Mouse (Mus musculus) left cerebral cortex, postnatal 14 days (tissue): ENCODE results near the gene Hsd17b7. TPM values are rescaled to one million over a fixed set of nuclear protein-coding genes. Genes with fewer than 3 reads are reported as not detected.
A peak's percentile ranks its signal among the peaks of the same experiment; 100 is the strongest.
"Not testable (repeated sequence)": the region's sequence is repeated elsewhere in the genome, so short reads cannot be mapped to it uniquely, and the experiment has no call there.

Source experiments
- DNase-seq, 2 experiments: peaks; one replicate each; pipeline ENCODE4 v3.0.0; 2021 to 2022; ENCODE audit warnings: low spot score in 2 of 2, mixed read lengths in 1 of 2
- intact Hi-C: fragments of 180-260 bp; cut with DNase I; formaldehyde crosslinking; loops from one replicate; pipeline ENCODE4 v1.15.1; 2025
- long read RNA-seq, 2 experiments: library from polyadenylated mRNA; stranded (forward); transcript quantifications; one replicate each; pipeline ENCODE4 v2.0.0; 2021
- total RNA-seq, 2 experiments: library from RNA; stranded (reverse); gene quantifications; 2 replicates each; pipeline ENCODE4 v1.2.3; 2021

Hsd17b7 gene
- 10 to 100 TPM; 16.6 to 19.8 TPM for total RNA-seq
- long read RNA-seq, experiment 1, full-length matches to known transcripts: 17 of 24 reads
- long read RNA-seq, experiment 1, partial matches to known transcripts: 2 of 24 reads
- long read RNA-seq, experiment 1, other reads (novel, unspliced or antisense): 5 of 24 reads
- long read RNA-seq, experiment 2, full-length matches to known transcripts: 12 of 17 reads
- long read RNA-seq, experiment 2, partial matches to known transcripts: 0 of 17 reads
- long read RNA-seq, experiment 2, other reads (novel, unspliced or antisense): 5 of 17 reads

DNA sequence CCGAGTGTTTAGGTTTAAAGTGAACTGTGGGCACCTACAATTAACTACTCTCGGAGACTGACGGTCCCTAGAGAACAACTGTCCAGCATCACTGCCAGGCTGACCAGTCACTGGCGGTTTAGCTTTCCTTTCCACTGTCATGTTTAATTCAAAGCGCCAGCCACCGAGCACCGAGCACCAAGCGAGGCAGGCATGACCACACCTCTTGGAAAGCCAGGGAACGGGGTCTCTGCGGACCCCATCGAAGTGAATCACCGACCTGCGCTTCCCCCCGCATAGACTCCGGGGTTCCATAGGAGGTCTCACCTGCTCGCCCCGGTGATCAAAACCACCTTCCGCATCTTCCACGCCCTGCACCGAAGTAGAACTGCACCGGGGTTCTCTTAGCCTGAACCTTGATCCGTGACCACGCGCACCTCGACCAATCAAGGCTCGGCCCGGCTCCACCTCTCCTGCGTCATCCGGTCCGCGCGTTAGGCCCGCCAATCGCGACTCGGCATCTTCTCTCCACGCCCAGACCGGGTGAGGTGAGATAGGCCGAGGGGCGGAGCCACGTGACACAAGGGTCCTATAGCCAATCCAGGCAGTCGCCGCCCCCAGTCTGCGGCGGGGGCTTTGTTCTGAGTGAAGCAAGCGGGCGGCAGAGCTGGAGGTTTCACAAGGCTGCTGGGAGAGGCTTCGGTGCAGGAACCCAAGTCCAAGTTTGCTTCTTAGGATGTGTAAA is at the start of gene Hsd17b7:
Hsd17b7 (minus strand) TSS at position 450 of the 724 bp plus-strand sequence.
- intact Hi-C loops: loop anchor here (5.0 kb wide), 1 partner anchor 168 kb away; no protein-coding TSS in a partner anchor
- peak; percentile 99 for DNase-seq

DNA sequence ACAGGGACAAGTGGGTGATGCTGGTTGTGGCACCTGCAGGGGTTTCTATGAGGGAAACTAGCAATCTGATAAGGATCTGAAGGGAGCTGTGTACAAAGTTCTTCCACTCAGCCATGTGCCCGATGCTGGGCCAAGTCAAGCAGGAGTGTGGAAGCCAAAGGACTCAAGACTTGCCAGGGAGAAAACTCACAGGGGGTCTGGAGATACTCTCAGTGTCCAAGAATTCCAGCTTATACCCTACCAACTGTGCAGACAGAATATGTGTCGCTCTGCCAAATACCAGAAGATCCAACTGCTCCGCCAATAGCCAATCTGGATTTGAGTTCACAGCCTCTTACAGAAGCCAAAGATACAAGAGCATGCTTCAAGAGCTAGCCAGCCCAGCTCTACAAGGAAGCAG is 45.7 kb upstream of the Hsd17b7 start:
- no peak for DNase-seq
- intact Hi-C loops: no loop called here

DNA sequence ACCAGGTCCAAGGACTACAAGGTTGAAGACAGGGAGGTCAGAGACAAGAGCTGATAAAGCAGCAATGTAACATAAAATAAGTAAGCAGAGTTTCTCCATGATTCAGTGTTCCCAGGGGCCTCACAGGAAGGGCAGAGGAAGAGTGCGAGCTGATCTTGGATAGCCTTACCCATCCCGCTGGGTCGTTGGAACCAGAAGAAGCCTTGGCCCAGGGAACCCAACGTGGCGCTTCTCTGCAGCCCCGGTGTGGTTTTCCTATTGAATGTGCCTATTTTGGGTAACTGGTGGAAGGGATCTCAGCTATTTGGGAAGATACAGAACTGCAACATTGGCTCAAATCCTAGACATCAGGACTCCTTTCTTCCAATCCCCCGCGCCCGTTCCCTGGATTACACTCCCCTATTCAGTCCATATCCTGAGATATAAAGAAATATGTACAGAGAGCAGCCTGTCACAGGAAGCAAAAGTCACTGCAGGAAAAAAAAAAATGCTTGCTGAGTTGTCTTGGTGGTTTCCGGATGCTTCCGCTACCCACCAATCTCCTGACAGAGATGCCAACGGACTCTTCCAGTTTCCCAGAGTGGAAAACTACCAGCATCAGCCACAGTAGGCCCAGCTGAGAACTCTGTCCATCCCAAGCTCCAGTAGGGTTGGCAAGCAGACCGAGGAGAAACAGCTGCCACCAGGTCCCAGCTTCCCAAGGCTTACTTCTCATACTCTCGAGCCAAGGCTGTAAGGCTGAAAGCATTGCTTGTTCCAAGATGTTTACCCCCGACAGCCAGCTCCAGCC is 41.9 kb upstream of the Hsd17b7 start:
- intact Hi-C loops: no loop called here
- no peak for DNase-seq

DNA sequence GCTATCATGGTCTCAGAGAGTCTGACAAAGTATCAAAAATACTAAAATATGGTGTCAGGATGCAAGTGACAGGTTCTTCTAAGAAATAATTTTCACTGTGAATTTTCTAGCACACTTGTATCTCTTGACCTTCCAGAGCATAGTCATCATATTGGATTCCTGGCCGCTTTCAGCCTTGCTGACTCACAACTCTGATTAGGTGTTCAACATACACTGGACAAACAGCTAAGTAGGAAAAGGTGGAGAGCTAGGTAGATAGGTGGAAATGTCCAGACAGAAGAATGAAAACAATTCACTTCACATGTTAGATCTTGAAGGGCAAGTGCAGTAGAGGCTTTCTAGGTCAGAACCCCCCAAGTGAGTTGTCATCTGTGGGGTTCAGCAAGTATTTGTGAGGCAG is 40.3 kb upstream of the Hsd17b7 start:
- intact Hi-C loops: no loop called here
- no peak for DNase-seq

DNA sequence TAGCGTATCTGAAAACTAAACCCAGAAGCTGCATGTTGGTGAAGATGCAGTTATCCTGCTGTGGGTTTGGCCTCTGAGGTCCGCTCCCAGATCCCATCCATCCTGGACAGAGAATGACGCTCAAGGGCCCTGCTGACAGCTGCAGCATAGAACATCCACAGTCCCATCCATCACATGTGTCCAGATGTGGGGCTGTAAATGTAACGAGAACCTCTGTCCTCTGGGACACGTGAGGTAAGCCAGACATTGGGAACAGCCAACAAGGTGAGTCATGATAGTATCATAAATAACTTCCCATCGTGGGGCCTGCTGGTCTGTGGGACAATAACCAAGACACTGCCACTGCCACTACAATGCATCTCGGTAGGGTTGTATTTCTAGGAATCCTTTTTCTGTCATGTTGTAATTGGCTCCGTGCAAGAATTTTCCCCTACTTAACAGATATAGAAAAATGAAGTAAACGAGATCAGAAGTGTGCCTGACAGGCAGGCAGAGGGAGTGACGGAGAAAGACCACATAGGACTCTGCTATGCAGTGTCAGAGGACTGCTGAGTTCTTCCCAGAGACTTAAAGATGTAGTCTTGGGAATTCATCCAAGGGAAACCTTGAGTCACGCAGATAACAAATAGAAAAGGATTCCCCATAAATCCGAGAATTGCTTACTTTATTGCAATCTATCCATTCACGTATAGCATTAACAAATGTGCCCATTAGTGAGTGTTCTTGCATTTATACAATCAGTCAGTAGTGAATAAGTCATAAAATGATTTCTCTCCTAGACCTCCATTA is 39.6 kb upstream of the Hsd17b7 start:
- no peak for DNase-seq
- intact Hi-C loops: no loop called here

DNA sequence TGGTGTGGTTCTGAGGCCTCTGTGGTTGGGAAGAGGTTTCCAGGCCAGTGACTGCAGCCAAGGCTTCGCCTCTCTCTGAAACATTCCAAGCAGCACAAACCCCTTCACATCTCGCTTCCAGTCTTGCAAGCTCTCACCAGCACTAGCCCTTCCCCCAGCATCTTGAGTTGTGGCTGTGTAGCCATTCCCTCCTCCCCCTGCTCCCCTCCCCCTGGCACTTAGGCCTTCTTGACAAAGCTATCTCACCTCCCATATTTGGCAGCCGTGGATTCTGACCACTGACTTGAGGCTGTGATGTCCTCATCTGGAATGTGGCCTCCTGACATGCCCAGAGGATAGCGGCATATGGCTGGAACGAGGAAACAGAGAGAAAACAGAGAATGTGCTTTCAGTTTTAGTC is 37.5 kb upstream of the Hsd17b7 start:
- no peak for DNase-seq
- intact Hi-C loops: no loop called here

DNA sequence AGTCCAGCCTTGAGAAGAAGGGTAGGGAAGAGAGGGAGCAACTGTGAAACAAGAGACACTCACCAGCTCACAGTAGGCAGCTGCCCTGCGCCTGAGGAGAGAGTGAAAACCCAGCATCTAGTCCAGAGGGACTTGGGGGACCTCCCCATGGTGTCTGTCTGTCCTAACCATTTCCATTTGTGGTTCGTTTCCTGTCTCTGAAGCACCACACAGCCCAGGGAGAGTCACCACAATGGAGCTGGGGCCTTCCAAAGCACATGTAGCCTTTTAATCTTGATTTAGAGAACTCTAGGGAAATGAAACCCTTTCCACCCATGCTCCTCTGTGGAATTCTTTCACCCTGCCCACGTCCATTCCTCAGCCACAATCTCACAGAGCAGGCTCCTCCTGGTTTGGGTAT is 36.3 kb upstream of the Hsd17b7 start:
- no peak for DNase-seq
- intact Hi-C loops: no loop called here

DNA sequence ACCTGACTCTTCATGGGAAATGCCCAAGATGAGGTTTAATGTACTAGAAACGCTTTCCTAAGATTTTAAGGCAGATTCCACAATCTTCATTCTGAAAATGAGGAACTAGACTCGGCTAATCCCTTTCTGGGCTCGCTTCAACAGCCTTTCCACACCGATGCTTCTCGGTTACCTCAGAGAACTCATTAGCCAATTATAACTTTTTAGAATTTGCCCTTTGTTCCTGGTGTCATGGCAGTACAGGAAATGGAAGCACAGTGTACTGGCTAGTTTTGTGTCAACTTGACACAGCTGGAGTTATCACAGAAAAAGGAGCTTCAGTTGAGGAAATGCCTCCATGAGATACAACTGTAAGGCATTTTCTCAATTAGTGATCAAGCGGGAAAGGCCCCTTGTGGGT is 24.9 kb upstream of the Hsd17b7 start:
- DNase-seq, intact Hi-C loops: not testable (repeated sequence)

DNA sequence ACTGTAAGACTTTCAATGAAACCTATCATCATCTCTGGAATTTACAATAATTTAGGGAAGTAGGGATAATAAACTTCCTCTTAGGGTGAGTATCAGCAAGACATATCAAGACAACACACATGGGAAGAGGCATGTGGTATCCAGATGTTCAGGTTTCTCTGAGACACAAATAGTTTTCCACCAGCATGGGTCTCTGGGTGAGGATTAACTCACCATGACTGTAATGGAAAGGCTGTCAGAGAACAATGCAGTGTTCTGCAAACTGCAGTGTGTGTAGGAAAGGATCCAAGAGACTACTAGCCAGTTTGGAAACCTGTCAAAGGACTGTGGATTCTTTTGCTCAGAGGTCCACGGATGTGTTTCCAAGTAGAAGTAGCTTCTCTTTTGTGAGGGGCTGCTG is 17.1 kb upstream of the Hsd17b7 start:
- no peak for DNase-seq
- intact Hi-C loops: no loop called here

DNA sequence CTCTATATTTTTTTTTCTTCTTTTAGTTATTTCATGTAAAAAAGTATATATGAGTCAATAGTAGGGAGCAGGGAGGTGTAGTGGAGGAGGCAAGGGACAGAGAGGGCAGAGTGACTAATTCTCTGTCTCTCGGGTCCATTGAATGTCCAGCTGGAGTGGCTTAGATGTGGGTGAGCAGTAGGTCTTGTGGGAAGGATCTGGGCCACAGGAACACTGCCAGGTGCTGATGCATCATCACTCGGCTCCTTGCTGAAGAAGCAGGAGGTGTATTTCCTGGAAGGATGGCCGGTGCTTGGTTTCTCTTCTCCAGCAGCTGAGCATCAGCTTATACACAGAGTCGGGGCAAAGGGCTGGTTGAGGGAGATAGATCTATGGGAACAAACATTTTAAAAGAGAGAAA is 8.6 kb upstream of the Hsd17b7 start:
- DNase-seq: no peak
- intact Hi-C loops: no loop called here

DNA sequence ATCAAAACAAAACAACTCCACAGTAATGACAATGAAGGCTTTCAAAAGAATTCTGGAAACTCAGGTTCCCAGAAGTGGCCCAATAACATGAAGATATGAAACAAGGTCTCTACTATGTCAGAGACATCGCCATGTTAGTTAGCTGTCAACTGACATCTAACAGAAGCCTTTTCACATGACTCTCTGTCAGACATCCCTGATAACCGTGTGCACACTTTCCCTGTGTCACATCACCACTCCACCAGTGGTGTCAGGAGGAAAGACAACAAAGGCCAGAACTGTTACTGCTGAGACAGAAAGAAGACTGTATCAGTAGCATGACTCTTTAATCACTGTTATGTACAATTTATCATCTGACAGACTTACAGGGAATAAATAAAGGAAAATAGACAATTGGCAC is 3.0 kb upstream of the Hsd17b7 start:
- DNase-seq: no peak
- intact Hi-C loops: no loop called here

DNA sequence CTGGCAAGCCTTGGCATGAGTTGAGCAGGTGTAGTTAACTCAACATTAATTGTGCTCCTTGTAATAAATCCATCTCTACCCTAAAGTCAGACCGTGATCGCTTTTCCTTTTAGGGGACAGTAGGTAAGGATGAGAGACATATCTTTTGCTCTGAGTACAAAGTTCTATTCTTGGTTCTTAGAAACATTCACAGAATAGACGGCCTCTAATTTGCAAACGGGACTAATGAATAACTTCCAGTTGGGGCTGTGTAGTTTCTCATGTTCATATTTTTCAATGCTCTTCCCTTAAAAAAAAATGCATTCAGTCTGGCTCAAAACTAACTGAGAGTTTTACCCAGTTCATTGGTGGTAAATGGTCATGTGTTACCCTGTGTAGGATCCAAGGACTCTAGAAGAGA is 1.9 kb upstream of the Hsd17b7 start:
- intact Hi-C loops: no loop called here
- no peak for DNase-seq

DNA sequence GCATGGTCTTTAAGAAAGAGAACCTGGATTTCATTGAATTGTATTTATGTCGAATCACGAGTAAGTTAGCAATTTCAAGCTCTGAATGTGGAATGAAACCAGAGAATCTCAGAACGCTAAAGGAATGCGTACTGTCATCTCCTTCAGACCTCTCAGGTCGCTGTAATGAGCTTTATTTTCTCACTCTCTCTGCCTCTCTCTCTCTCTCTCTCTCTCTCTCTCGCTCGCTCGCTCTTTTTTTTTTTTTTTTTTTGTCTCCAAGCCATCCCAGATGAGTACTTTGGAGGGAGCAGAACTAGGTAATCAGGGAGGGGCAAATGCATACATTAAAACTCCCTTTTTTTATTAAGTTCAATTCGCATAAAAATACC is 460 bp upstream of the Hsd17b7 start:
- DNase-seq: no peak
- intact Hi-C loops: loop anchor here (5.0 kb wide), 1 partner anchor 168 kb away; no protein-coding TSS in a partner anchor

DNA sequence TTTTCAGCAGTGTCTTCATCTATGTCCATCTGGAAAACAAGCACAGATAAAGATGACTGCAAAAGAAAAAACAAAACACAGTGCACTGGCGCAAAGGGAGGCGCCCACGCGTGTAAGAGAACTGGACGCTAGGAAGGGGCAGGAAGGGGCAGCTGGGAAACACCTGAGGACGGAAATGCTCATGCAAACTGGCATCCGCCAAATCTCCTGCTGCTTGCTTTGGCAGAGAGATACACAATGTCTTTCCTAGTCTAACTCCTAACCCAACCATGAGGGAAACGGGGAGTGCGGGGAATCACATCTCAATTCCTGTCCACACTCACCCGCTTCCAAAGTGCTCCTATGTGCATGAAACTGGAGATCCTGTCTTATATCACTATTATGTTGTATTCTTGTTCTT is 15.9 kb downstream of the Hsd17b7 start:
- no peak for DNase-seq
- intact Hi-C loops: no loop called here

DNA sequence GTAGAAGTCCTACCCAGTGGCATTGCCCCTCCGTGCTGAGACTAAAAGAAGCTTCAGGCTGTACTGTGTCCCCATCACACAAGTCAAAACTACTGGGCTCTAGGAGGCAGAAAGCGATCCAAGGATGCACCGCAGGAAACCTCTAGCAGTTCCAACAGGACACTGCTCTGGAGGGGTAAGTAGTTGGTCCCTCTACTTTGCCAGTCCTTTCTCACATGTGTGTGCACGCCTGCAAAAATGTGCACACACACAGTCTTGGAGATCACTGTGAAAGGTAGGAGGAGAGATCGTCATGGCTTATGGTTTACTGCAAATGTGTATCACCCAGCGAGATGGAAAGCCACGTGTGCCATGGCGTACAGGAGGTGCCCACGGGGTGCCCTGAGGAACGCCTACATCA is 16.4 kb downstream of the Hsd17b7 start:
- intact Hi-C loops: no loop called here
- no peak for DNase-seq

DNA sequence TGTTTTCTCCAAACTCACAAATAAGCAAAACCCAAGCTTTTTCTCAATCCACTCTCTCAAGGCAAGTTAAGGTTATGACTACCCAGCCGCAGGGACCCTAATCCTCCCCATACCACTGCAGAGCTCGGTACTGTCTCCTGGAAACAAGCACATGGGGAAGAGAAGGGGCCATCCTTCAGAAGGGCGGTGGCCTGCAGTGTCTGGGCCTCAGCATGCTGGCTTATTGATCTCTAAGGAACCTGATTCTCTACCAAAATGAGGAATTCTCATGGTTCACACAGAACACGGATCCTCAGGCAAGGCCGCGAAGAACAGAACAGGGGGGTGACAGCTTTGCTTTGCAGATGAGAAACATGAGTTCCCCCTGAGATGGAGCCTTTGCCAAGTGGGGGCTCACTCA is 17.5 kb downstream of the Hsd17b7 start:
- DNase-seq: no peak
- intact Hi-C loops: no loop called here

DNA sequence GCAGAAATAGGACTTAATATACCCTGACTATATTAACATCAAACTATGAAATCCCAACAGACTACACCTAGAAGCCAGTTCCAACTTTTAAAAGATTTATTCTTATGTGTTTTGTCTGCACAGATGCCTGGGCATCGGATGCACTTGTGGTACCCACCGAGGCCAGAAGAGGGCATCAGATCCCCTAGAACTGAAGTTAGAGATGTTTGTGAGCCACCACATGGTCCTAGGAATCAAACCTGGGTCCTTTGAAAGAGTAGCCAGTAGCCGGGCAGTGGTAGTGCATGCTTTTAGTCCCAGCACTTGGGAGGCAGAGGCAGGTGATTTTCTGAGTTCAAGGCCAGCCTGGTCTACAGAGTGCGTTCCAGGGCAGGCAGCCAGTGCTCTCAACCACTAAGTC is 18.4 kb downstream of the Hsd17b7 start:
- intact Hi-C loops: no loop called here
- no peak for DNase-seq

DNA sequence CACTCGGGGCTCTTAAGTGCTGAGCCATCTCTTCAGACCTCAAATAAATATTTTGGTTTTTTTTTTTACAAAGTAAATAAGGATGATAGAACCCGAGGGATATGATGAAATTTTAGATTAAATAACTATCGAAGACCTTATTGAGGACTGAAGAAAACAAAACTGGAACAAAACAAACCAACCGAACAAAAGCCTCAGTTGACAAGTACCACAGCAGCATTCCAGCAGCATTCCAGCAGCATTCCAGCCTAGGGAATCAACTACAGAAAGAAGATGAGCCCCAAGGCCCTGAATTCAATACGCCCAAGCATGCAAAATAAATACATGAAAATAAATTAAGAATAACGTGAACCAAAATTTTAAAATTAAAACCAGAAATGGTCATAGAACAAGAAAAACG is 19.1 kb downstream of the Hsd17b7 start:
- intact Hi-C loops: no loop called here
- DNase-seq: no peak

DNA sequence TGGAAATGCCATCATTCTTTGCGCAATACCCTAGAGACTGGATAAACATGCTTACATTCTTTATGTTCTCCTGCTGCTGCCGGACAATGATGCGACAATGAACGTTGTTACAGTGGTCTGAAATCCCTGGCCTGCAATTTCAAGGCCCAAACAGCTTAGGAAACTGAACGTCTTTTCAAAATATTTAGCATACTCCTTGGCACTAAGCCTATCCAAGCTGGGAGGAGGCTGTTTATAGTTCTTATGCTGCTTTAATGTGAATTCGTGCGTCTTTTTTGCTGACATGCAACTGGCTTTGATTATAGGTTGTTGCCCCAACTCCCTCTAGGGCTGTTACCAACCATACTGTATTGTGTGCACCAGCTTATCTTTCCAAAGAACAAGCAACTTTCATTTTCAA is 20.2 kb downstream of the Hsd17b7 start:
- no peak for DNase-seq
- intact Hi-C loops: no loop called here

DNA sequence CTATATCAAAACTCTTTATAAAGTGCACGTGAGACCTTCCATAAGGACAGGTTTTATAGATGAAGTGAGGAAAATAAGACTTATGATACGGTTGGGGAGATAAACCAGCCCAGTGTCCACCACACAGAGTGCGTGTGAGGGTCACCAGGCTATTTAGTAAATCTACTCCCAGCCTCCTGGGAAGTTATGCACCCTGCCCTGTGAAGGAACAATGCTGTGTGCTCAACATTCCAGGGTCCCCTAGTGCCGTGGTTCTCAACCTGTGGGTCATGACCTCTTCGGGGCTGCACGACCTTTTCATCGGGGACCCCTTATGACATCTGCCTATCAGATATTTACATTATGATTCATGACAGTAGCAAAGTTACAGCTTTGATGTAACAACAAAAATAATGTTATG is 20.8 kb downstream of the Hsd17b7 start:
- DNase-seq: no peak
- intact Hi-C loops: no loop called here
